Mouse (Mus musculus) thymus, postnatal 0 days (tissue): ENCODE results near the gene C1qtnf12. TPM values are rescaled to one million over a fixed set of nuclear protein-coding genes. Genes with fewer than 3 reads are reported as not detected.
A peak's percentile ranks its signal among the peaks of the same experiment; 100 is the strongest.

Experiments
- DNase-seq: peaks from one replicate; pipeline ENCODE4 v3.0.0-alpha.2; 2015; ENCODE audit warnings: low spot score
- polyA plus RNA-seq: library from polyadenylated mRNA; unstranded; fragments of >200 nt; fragmentation: Nextera tagmentation; extraction: Ambion mirVana; gene quantifications from 2 replicates; pipeline ENCODE4 v1.2.1, GENCODE M21; 2015

C1qtnf12 gene
- polyA plus RNA-seq, 1 experiment from 2014 or later = 19.3 TPM

DNA sequence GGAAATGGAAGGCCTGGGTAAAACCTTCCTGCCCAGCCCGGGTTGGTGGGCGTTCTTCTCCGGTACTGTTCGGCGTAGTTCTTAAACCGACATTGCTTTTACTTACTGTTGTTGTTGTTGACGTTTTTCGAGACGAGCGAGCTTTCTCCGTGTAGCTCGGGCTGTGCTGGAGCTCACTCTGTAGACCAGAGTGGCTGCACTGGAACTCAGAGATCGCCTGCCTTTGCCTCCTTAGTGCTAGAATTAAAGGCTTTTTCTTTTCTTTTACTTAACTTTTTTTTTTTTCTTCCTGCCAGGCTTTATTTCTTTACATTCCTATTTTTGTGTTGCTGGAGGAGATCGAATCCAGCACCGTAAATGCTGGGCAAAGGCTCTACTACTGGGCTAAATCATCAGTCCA is 31.5 kb downstream of the C1qtnf12 start:
- no peak for DNase-seq

GRCm38 (mm10) chr4:156004109-156004508 is 42.0 kb downstream of the C1qtnf12 start:
- peak; percentile 21 for DNase-seq

DNA sequence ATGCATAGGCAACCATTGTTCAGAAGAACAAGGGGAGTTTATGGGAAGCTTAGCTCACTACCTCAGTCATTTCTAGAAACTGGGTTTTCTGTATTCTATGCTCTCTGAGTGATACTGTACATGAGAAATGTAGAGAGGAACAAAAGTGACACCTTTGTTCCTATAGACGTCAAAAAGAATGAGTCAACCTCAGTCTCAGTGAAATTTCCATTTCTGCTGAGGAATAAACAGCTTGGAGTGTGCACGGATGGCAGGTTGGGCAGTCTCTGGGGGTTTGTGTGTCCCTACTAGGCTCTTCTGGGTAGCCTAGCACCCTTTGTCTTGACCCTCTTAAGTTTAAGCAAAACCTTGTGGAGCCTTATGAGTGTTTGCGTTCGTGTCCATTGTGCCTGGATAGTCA is 46.3 kb downstream of the C1qtnf12 start:
- no peak for DNase-seq

DNA sequence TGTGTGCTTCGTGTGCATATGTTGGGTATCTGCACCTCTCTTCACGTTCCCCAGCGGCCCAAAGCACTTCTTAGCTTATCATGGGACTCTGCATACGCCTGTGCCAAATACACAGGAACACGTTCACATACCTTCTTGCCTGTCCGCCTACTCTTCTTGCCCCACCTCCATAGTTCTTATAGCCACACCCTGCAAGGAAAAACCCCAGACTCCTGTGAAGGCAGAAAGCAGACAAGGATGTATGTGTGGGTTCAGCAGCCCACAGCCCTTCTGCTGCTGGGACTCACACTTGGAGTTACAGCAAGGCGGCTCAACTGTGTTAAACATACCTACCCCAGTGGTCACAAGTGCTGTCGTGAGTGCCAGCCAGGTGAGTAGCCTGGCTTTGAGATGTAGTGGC is 51.5 kb downstream of the C1qtnf12 start, which contains the start of gene Tnfrsf4:
Gene Tnfrsf4 (plus strand): TSS at position 207 of the 400 bp plus-strand sequence.
- no peak for DNase-seq

DNA sequence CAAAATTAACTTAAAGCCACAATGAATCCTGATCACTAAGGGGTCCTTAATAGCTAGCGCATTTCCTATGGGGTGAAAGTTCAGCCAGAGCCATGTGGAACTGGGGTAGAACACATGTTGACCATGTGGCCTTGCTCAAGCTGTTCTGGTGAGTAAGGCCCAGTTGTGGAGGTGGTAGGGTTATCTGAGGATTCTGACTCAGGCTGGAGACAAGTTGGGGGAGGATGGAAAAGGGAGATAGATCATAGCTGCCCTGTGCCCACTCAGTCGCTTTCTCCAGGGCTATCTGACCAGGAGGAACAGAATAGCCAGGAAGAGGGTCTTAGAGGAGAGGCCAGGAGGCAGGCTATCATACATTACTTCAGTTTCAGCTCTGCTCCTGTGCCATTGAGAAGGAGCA is 52.3 kb downstream of the C1qtnf12 start:
- DNase-seq = no peak

Other genes starting within 250 kb of the C1qtnf12 start
- gene Tmem240, start 227.5 kb upstream of the C1qtnf12 start, polyA plus RNA-seq = 1.1 and 1.4 TPM in 2 replicates
- gene Atad3a, start 201.2 kb upstream of the C1qtnf12 start, polyA plus RNA-seq = 61.6 and 63.9 TPM in 2 replicates
- 8.6 and 9.0 TPM in 2 replicates for gene Vwa1, start 187.6 kb upstream of the C1qtnf12 start, polyA plus RNA-seq
- gene Tmem88b, start 176.4 kb upstream of the C1qtnf12 start, polyA plus RNA-seq = 0.05 and 0.21 TPM in 2 replicates
- 0.23 and 0.42 TPM in 2 replicates for gene Ankrd65, start 171.9 kb upstream of the C1qtnf12 start, polyA plus RNA-seq
- 283 and 286 TPM in 2 replicates for gene Mrpl20, start 159.4 kb upstream of the C1qtnf12 start, polyA plus RNA-seq
- 139 and 162 TPM in 2 replicates for gene Ccnl2, start 149.8 kb upstream of the C1qtnf12 start, polyA plus RNA-seq
- gene Aurkaip1, start 131.0 kb upstream of the C1qtnf12 start, polyA plus RNA-seq = 187 and 198 TPM in 2 replicates
- gene Mxra8, start 122.6 kb upstream of the C1qtnf12 start, polyA plus RNA-seq = 15.1 and 18.1 TPM in 2 replicates
- gene Dvl1, start 114.9 kb upstream of the C1qtnf12 start, polyA plus RNA-seq = 5.7 and 7.6 TPM in 2 replicates
- 0.16 and 0.28 TPM in 2 replicates for gene Tas1r3, start 99.0 kb upstream of the C1qtnf12 start, polyA plus RNA-seq
- 9.4 and 11.4 TPM in 2 replicates for gene Cptp, start 92.9 kb upstream of the C1qtnf12 start, polyA plus RNA-seq
- gene Ints11, start 92.8 kb upstream of the C1qtnf12 start, polyA plus RNA-seq = 84.9 and 92.2 TPM in 2 replicates
- gene Pusl1, start 70.5 kb upstream of the C1qtnf12 start, polyA plus RNA-seq = 39.9 and 42.5 TPM in 2 replicates
- 9.7 and 11.6 TPM in 2 replicates for gene Acap3, start 70.5 kb upstream of the C1qtnf12 start, polyA plus RNA-seq
- gene Ube2j2, start 18.5 kb upstream of the C1qtnf12 start, polyA plus RNA-seq = 117 and 128 TPM in 2 replicates
- 8.4 and 10.7 TPM in 2 replicates for gene B3galt6, start 30.3 kb downstream of the C1qtnf12 start, polyA plus RNA-seq
- 187 and 194 TPM in 2 replicates for gene Sdf4, start 30.6 kb downstream of the C1qtnf12 start, polyA plus RNA-seq
- gene Tnfrsf4, start 51.5 kb downstream of the C1qtnf12 start, polyA plus RNA-seq = 7.9 and 9.5 TPM in 2 replicates
- 13.9 and 14.8 TPM in 2 replicates for gene Tnfrsf18, start 63.8 kb downstream of the C1qtnf12 start, polyA plus RNA-seq
- 0.27 and 0.35 TPM in 2 replicates for gene Ttll10, start 97.1 kb downstream of the C1qtnf12 start, polyA plus RNA-seq
- 16.3 and 17.5 TPM in 2 replicates for gene 9430015G10Rik, start 147.7 kb downstream of the C1qtnf12 start, polyA plus RNA-seq
- 0.09 and 0.23 TPM in 2 replicates for gene Rnf223, start 168.2 kb downstream of the C1qtnf12 start, polyA plus RNA-seq
- gene Agrn, start 235.2 kb downstream of the C1qtnf12 start, polyA plus RNA-seq = 10.4 and 11.6 TPM in 2 replicates
- 70.8 and 74.6 TPM in 2 replicates for gene Isg15, start 238.5 kb downstream of the C1qtnf12 start, polyA plus RNA-seq
- gene AW011738, start 241.0 kb downstream of the C1qtnf12 start, polyA plus RNA-seq = 11.4 and 11.9 TPM in 2 replicates